Mouse (Mus musculus) megakaryocyte, adult 5-6 weeks (primary cell): ENCODE data around the gene Dazap1. TPM values are rescaled to one million over a fixed set of nuclear protein-coding genes. Genes with fewer than 3 reads are reported as not detected.

ENCODE experiments used
- ATAC-seq: 2 replicates; pipeline ENCODE4 v1.8.0; 2016; ENCODE audit warnings: mild to moderate bottlenecking, inconsistent platforms; ENCODE audit not compliant: poor library complexity, severe bottlenecking
- total RNA-seq, 2 experiments: library from RNA; stranded (forward) in 1 of 2; stranded (reverse) in 1 of 2; fragments of 153-499, 151-499 nt in 1 of 2; fragments of 221-1000, 200-1000 nt in 1 of 2; gene quantifications; 2 replicates each; pipeline versions ENCODE4 v1.2.3 to v1.2.4; 2015 to 2017

The Dazap1 gene
- total RNA-seq, 2 experiments from 2014 or later = 41.4 to 200 TPM

DNA sequence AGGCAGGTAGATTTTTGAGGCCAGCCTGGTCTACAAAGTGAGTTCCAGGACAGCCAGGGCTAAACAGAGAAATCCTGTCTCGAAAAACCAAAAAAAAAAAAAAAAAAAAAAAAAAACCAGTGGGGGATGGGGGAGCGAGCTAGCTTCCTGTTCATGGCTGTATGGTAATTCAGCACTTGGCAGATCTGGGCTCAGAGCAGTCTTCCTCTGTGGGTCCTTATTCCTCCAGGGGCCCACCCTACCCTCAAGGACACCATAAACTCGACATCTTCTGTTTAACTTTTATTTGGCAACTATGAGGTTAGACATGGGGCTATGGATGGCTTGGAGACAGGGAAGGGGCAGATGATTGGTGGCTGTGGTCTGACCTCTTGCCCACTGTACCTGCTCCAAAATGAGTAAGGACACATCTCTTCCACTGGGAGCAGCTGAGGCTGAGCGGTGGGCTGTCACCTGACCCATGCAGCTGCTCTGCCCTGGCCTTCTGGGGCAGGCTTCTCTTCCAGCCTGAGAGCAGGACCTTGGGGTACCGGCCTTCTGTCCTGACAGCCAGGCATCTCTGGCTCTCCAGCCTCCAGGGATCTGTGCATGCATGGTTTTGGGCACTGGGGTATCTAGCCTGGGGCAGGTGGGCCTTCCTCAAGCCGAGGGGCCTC lies 59.9 kb downstream of the Dazap1 start:
- no peak for ATAC-seq

DNA sequence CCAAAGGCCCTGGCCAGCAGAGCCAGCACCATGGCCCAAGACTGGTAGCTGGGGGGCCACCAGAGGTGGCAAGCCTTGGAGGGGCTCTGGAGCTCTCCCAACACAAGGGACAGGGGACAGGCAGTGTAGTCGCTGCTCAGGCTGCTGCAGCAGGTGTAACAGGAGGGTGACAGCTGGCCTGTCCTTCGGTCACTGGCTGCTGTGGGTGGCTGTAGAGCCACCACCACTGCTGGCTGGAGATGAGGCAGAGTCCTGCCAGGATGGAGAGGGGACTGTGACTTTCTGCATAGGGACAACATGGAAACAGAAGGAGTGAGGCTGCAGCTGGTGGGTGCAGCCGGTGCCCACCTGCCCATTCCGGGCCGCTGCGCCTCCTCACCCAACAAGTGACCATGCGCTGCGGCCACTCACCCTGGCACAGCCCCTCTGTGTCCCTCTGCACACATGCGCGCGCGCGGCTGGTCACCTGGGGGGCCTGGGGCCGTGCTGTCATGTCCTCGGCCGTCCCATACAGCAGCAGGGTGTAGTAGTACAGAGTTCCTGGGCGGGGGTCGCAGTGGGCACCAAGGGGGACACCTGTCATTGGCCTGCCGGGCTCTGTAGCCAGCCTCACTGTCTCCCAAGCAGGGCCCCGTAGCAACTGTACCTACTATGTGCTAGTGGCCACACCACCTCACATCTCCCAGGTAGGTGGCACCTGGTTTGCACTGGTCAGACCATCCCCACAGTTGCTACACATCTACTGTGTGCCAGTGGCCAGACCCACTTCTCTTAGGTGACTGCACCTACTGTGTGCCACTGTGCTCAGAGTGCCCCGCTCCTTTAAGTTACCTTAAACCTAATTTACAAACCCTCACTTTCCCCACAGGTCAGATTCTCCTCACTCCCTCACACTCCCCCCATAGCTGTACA lies 60.6 kb downstream of the Dazap1 start:
- no peak for ATAC-seq

- ATAC-seq = no peak
These were observed 61.5 kb downstream of the Dazap1 start for GRCm38 (mm10) chr10:80322811-80323211.

GRCm38 (mm10) chr10:80323261-80324119 lies 62.2 kb downstream of the Dazap1 start:
- ATAC-seq = peak; percentile 44

GRCm38 (mm10) chr10:80324120-80325037 lies 63.1 kb downstream of the Dazap1 start:
- ATAC-seq = no peak

- ATAC-seq = no peak
These were observed 63.8 kb downstream of the Dazap1 start for GRCm38 (mm10) chr10:80325045-80325444.

- ATAC-seq = peak; percentile 93
These were observed 68.2 kb downstream of the Dazap1 start, which contains the start of the genes Pcsk4 and Reep6 for GRCm38 (mm10) chr10:80329273-80330081. Pcsk4 (minus strand) TSS chr10:80329498. Reep6 (plus strand) TSS chr10:80329953.

- no peak for ATAC-seq
These were observed 68.8 kb downstream of the Dazap1 start for GRCm38 (mm10) chr10:80330084-80330483.

- no peak for ATAC-seq
These were observed 69.6 kb downstream of the Dazap1 start for GRCm38 (mm10) chr10:80330888-80331287.

DNA sequence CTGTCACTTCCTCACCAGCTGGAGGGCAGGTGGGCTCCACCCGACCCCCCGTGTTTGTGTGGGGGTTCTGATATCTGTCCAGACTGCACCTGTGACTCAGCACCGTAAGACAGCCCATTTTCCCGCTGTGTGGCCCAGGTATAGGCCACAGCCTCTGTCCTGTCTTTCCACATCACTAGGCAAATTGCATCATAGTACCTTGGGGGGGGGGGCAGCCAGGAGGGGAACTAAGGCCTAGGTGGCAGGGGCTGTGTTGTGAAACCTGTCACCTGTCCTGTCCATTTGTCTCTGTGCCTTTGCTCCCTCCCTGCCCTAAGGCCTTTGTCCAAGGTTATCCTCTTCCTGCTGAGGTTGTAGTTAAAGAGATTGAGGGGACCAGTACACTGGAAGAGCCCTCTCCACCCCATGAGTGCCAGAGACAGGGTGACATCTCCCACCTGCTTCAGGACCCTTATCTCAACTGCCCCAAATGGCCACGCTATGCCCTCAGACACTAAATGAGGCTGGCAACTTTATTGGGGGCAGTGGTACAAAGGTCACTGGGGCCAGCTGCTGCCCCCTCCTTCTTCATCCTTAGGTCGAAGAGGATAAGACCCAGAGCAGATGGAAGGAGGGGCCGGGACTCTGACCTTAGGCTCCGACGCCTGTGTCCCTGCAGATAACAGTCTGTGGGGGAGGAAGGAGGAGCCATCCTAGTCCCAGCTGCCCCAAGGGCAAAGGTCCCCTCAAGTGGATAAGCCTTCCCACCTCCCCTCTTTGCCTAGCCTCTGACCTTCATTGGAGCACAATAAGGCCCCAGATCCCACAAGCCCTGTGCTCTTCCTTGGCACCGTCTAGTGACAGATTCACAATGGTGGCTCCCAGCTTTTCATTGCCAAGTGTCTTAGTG lies 70.6 kb downstream of the Dazap1 start:
- 0 out of 2 replicates have a peak, but pooled peaks have one; percentile 16 for ATAC-seq

DNA sequence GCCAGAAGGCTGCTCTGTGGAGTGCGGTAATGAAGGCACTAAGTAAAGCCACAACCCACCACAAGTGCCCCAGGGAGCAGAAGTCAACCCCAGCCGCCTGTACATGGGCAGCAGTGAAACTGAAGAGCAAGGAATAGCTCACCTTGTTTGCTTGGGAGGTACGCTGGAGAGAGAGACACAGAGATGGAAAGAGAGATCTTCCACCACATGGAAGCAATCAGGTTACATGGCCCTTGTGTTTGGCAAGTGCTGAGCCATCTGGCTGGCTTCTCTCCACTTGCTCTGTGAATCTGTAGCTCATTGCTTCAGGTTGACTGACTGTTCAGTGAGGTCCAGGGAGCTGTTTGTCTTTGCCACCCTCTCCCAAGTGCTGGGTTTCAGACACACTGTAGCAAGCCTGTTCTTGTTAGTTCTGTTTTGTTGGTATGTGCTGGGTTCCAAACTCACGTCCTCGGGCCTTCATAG lies 71.3 kb downstream of the Dazap1 start:
- ATAC-seq = no peak

GRCm38 (mm10) chr10:80336263-80336662 lies 75.0 kb downstream of the Dazap1 start:
- ATAC-seq = no peak

Other genes starting within 250 kb of the Dazap1 start
- gene Arhgap45, start 244.8 kb upstream of the Dazap1 start, total RNA-seq (2015) = 135 and 140 TPM in 2 replicates
- 235 and 237 TPM in 2 replicates for gene Arhgap45, start 244.8 kb upstream of the Dazap1 start, total RNA-seq (2017)
- gene Polr2e, start 221.7 kb upstream of the Dazap1 start, total RNA-seq (2015) = 70.2 and 70.7 TPM in 2 replicates
- 58.4 and 69.2 TPM in 2 replicates for gene Polr2e, start 221.7 kb upstream of the Dazap1 start, total RNA-seq (2017)
- gene Gpx4, start 214.3 kb upstream of the Dazap1 start, total RNA-seq (2015) = 259 and 303 TPM in 2 replicates
- 375 and 378 TPM in 2 replicates for gene Gpx4, start 214.3 kb upstream of the Dazap1 start, total RNA-seq (2017)
- 32.4 and 33.0 TPM in 2 replicates for gene Sbno2, start 155.9 kb upstream of the Dazap1 start, total RNA-seq (2015)
- 41.9 and 46.7 TPM in 2 replicates for gene Sbno2, start 155.9 kb upstream of the Dazap1 start, total RNA-seq (2017)
- 58.0 and 60.7 TPM in 2 replicates for gene Stk11, start 145.7 kb upstream of the Dazap1 start, total RNA-seq (2015)
- 142 and 146 TPM in 2 replicates for gene Stk11, start 145.7 kb upstream of the Dazap1 start, total RNA-seq (2017)
- gene Atp5d, start 122.9 kb upstream of the Dazap1 start, total RNA-seq (2015) = 161 and 162 TPM in 2 replicates
- gene Atp5d, start 122.9 kb upstream of the Dazap1 start, total RNA-seq (2017) = 31.0 and 34.7 TPM in 2 replicates
- gene Cbarp, start 120.7 kb upstream of the Dazap1 start, total RNA-seq (2015) = 1.6 and 2.2 TPM in 2 replicates
- gene Cbarp, start 120.7 kb upstream of the Dazap1 start, total RNA-seq (2017) = 1.4 TPM in 1 of 2 replicates, not detected in the other
- gene Midn, start 113.2 kb upstream of the Dazap1 start, total RNA-seq (2015) = 29.5 and 29.6 TPM in 2 replicates
- gene Midn, start 113.2 kb upstream of the Dazap1 start, total RNA-seq (2017) = 22.4 and 36.1 TPM in 2 replicates
- gene Cirbp, start 95.5 kb upstream of the Dazap1 start, total RNA-seq (2015) = 11.7 and 13.8 TPM in 2 replicates
- 29.3 and 32.1 TPM in 2 replicates for gene Cirbp, start 95.5 kb upstream of the Dazap1 start, total RNA-seq (2017)
- gene 1600002K03Rik, start 88.5 kb upstream of the Dazap1 start, total RNA-seq (2015) = 19.3 and 21.0 TPM in 2 replicates
- 18.8 and 20.9 TPM in 2 replicates for gene 1600002K03Rik, start 88.5 kb upstream of the Dazap1 start, total RNA-seq (2017)
- 0.49 TPM in 1 of 2 replicates, not detected in the other for gene Efna2, start 82.0 kb upstream of the Dazap1 start, total RNA-seq (2015)
- gene Efna2, start 82.0 kb upstream of the Dazap1 start, total RNA-seq (2017) = 0.12 TPM in 1 of 2 replicates, not detected in the other
- 34.0 and 46.2 TPM in 2 replicates for gene Mum1, start 35.1 kb upstream of the Dazap1 start, total RNA-seq (2015)
- gene Mum1, start 35.1 kb upstream of the Dazap1 start, total RNA-seq (2017) = 40.3 and 45.5 TPM in 2 replicates
- gene Ndufs7, start 12.4 kb upstream of the Dazap1 start, total RNA-seq (2015) = 113 and 114 TPM in 2 replicates
- 84.8 and 86.1 TPM in 2 replicates for gene Ndufs7, start 12.4 kb upstream of the Dazap1 start, total RNA-seq (2017)
- gene Gamt, start 474 bp upstream of the Dazap1 start, total RNA-seq (2015) = 6.3 and 6.7 TPM in 2 replicates
- gene Gamt, start 474 bp upstream of the Dazap1 start, total RNA-seq (2017) = 4.4 and 10.2 TPM in 2 replicates
- gene Rps15, start 31.0 kb downstream of the Dazap1 start, total RNA-seq (2015) = 1,580 and 1,599 TPM in 2 replicates
- 1,732 and 1,915 TPM in 2 replicates for gene Rps15, start 31.0 kb downstream of the Dazap1 start, total RNA-seq (2017)
- not detected in 2 replicates for gene Apc2, start 34.5 kb downstream of the Dazap1 start, total RNA-seq (2015)
- gene Apc2, start 34.5 kb downstream of the Dazap1 start, total RNA-seq (2017) = not detected in 2 replicates
- 25.6 and 27.4 TPM in 2 replicates for gene 2310011J03Rik, start 59.1 kb downstream of the Dazap1 start, total RNA-seq (2015)
- 13.8 and 17.8 TPM in 2 replicates for gene 2310011J03Rik, start 59.1 kb downstream of the Dazap1 start, total RNA-seq (2017)
- gene Pcsk4, start 68.0 kb downstream of the Dazap1 start, total RNA-seq (2015) = 0.32 and 0.83 TPM in 2 replicates
- not detected in 2 replicates for gene Pcsk4, start 68.0 kb downstream of the Dazap1 start, total RNA-seq (2017)
- gene Reep6, start 68.5 kb downstream of the Dazap1 start, total RNA-seq (2015) = 0.16 and 0.96 TPM in 2 replicates
- gene Reep6, start 68.5 kb downstream of the Dazap1 start, total RNA-seq (2017) = 0.37 TPM in 1 of 2 replicates, not detected in the other
- 0.07 TPM in 1 of 2 replicates, not detected in the other for gene Adamtsl5, start 86.9 kb downstream of the Dazap1 start, total RNA-seq (2015)
- not detected in 2 replicates for gene Adamtsl5, start 86.9 kb downstream of the Dazap1 start, total RNA-seq (2017)
- gene Plk5, start 95.0 kb downstream of the Dazap1 start, total RNA-seq (2015) = not detected in 2 replicates
- gene Plk5, start 95.0 kb downstream of the Dazap1 start, total RNA-seq (2017) = not detected in 2 replicates
- 2.4 and 2.6 TPM in 2 replicates for gene Mex3d, start 126.2 kb downstream of the Dazap1 start, total RNA-seq (2015)
- gene Mex3d, start 126.2 kb downstream of the Dazap1 start, total RNA-seq (2017) = 2.6 and 5.0 TPM in 2 replicates
- 38.8 and 40.6 TPM in 2 replicates for gene Mbd3, start 138.1 kb downstream of the Dazap1 start, total RNA-seq (2015)
- 39.8 and 40.0 TPM in 2 replicates for gene Mbd3, start 138.1 kb downstream of the Dazap1 start, total RNA-seq (2017)
- gene Uqcr11, start 145.3 kb downstream of the Dazap1 start, total RNA-seq (2015) = 107 and 108 TPM in 2 replicates
- gene Uqcr11, start 145.3 kb downstream of the Dazap1 start, total RNA-seq (2017) = 122 and 129 TPM in 2 replicates
- 17.2 and 20.3 TPM in 2 replicates for gene Tcf3, start 172.2 kb downstream of the Dazap1 start, total RNA-seq (2015)
- 22.4 and 24.2 TPM in 2 replicates for gene Tcf3, start 172.2 kb downstream of the Dazap1 start, total RNA-seq (2017)
- gene Onecut3, start 233.3 kb downstream of the Dazap1 start, total RNA-seq (2015) = not detected in 2 replicates
- gene Onecut3, start 233.3 kb downstream of the Dazap1 start, total RNA-seq (2017) = not detected in 2 replicates